Mouse (Mus musculus) cerebellum, adult 11-12 months (tissue): Measurements from ENCODE around the gene Cyp2c39.
"Not testable (repeated sequence)": the region's sequence is repeated elsewhere in the genome, so short reads cannot be mapped to it uniquely, and the experiment has no call there.

ENCODE experiments used
- DNase-seq: peaks from one replicate; pipeline ENCODE4 v3.0.0; 2022

The Cyp2c39 gene

DNA sequence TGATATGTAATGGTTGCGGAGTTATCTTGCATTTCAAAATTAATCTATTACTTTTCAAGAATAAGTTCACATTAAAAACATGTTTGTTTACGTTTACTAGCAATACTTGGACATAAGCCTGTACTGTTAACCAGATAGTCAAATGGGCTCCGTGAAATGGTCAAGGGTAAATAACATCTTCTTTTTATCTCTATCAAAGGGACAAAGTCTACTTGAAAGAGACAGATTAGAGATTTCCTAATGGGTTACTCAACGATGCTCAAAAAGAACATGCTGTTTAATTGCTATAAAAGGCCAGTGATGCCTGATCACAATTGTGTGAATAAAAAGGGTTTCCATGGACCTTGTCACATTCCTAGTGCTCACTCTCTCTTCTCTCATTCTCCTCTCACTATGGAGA lies at the start of gene Cyp2c39:
Gene Cyp2c39 (plus strand): TSS at position 329 of the 400 bp plus-strand sequence.
- DNase-seq = no peak

DNA sequence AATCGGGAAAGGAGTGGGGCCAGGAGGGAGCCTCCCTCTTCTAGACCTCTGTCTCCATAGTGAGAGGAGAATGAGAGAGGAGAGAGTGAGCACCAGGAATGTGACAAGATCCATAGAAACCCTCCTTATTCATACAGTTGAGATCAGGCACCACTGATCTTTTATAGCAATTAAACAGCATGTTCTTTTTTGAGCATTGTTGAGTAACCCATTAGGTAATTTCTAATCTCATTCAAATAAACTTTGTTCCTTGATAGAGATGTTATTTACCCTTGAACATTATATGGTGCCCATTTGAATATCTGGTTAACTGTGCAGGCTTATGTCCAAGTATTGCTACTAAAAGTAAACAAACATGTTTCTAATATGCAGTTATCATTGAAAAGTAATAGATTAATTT lies 47.7 kb upstream of the Cyp2c39 start, which contains the start of gene Cyp2c38:
Gene Cyp2c38 (minus strand): TSS at position 135 of the 400 bp plus-strand sequence.
- DNase-seq = no peak

- no peak for DNase-seq
Observed at GRCm38 (mm10) chr19:39463923-39464322, 46.7 kb upstream of the Cyp2c39 start.

DNA sequence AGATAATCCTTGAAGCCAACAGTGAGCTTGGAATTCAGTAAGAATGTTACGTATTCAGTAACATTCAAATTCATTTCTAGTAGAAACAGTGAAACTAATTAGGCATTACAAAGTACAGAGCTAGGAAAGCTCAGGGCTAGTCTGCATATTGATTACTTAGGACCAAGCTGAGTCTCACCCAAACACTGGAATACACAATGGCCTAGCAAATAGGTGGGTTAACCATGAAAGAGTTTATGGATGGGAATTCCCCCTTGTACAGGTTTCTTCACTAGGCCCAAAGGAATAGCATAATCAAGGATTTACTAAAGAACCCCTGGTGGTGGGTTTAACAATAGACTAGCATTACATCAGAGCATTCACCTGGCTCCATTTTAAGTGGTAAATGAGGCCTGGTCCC lies 26.7 kb upstream of the Cyp2c39 start:
- not testable (repeated sequence) for DNase-seq

DNA sequence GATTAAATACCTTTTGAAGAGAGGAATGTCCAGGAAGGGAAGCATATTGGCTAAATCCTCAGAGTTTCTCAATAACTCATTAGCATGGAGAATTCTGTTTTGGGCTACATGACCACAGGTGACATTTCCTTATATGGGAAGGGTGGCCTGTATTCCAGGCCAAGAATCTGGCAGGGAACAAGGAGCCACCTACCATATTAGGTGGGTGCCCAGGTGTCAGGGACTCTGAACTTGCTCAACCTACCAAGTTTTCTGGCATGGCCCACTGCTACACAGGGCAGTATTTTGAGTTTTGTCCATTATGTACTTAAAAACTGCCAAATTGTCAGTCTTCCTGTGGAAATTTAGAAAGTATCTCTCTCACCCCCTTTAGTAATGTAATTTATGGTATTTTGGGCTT lies 4.3 kb upstream of the Cyp2c39 start:
- no peak for DNase-seq

- no peak for DNase-seq
Observed at GRCm38 (mm10) chr19:39509533-39509932, 1.1 kb upstream of the Cyp2c39 start.
